Mouse (Mus musculus): ENCODE data around the gene Acot6. TPM values are rescaled to one million over a fixed set of nuclear protein-coding genes. Genes with fewer than 3 reads are reported as not detected.

The Acot6 gene
- polyA plus RNA-seq, 1 experiment from 2014 or later = 8.4 TPM

DNA sequence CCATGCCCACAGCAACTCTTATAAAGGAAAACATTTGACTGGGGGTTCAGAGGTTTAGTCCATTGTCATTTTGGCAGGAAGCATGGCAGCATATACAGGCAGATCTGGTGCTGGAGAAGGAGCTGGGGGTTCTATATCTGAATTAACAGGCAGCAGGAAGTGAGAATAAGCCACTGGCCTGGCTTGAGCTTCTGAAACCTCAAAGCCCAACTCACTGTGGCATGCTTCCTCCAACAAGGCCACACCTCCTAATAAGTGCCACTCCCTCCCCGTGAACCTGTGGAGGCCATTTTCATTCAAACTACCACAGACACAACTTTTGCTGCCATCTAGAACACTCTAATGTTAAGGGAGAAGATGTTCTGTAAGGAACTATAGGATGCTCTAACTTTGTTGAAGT, 7.2 kb downstream of the Acot6 start:
- Histone ChIP-seq H3K36me3 (ENCODE audit: control insufficient read depth, insufficient read depth) (peaks cover 7% of the 10 kb centered on the region; the same call in 1 of the 2 replicates), H3K4me2 (replicated peaks; ENCODE audit: low read depth) (no peak overlapping the region), H3K9ac (ENCODE audit: low read depth, low read length) (no peak overlapping the region), H3K27ac (ENCODE audit: low read depth, low read length) (no peak overlapping the region), H3K4me1 (replicated peaks; ENCODE audit: control insufficient read depth, insufficient read depth, low read length) (no peaks in the 10 kb centered on the region), H3K4me3 (ENCODE audit: low read depth, low read length) (no peak overlapping the region), H3K27me3 (replicated peaks; ENCODE audit: control insufficient read depth, insufficient read depth, low read length) (no peaks in the 10 kb centered on the region), H3K9me3 (ENCODE audit: control insufficient read depth) (no peaks in the 10 kb centered on the region)
- no peak for ATAC-seq
- 67% methylated on average over 1 of the region's 1 CpGs for WGBS
- TF ChIP-seq CTCF (IDR thresholded peaks at IDR 0.05; ENCODE audit: low read depth) = no peak

DNA sequence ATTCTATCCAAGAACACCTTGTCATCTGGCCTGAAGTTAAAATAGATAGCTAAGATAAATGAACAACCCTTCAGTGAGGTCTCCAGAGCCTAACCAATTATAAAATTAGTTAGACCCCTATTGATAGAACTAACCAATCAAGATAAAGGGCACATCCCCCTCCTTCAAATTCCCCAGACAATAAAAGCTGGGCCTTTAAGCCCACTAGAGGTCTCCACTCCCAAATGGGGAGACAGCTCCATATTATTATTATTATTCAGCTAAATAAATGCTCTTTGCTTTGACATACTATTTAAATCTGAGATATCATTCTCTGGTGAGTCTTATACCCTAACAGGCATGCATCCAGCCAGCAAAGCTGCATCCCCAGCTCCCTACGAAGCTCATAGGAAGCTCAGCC, 9.5 kb downstream of the Acot6 start:
- Histone ChIP-seq H3K4me1 (replicated peaks; ENCODE audit: control insufficient read depth, insufficient read depth, low read length) (no peaks in the 10 kb centered on the region), H3K4me3 (ENCODE audit: low read depth, low read length) (no peak overlapping the region), H3K27ac (ENCODE audit: low read depth, low read length) (no peak overlapping the region), H3K27me3 (replicated peaks; ENCODE audit: control insufficient read depth, insufficient read depth, low read length) (no peaks in the 10 kb centered on the region), H3K36me3 (ENCODE audit: control insufficient read depth, insufficient read depth) (peaks cover 7% of the 10 kb centered on the region; the same call in 1 of the 2 replicates), H3K4me2 (replicated peaks; ENCODE audit: low read depth) (no peak overlapping the region), H3K9me3 (ENCODE audit: control insufficient read depth) (no peaks in the 10 kb centered on the region), H3K9ac (ENCODE audit: low read depth, low read length) (no peak overlapping the region)
- 82% methylated on average over 1 of the region's 1 CpGs for WGBS
- no peak for ATAC-seq
- TF ChIP-seq CTCF (IDR thresholded peaks at IDR 0.05; ENCODE audit: low read depth) = 0 out of 2 replicates have a peak, but pooled peaks have one; percentile 11

DNA sequence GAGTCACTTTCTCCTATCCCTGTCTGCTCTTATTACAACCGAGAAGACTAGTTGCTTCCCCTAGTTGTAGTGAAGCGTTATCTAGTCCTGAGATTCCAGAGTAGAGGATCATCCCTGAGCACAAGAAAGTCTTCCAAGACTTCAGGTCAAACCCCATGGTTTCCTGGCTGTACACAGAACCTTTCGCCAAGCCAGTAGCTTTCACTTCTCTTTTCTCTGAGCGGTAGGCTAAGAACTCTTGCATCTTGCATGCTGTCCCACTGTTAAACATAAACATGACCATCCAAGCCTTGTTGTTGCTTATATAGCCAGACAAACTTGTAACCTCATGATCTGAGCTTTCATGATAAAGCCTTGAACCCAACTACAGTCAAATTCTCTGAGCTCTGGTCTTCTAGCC, 10.4 kb downstream of the Acot6 start:
- H3K27me3 ChIP-seq (replicated peaks; ENCODE audit: control insufficient read depth, insufficient read depth, low read length) = no peaks in the 10 kb centered on the region
- peaks cover 7% of the 10 kb centered on the region; the same call in 1 of the 2 replicates for H3K36me3 ChIP-seq (ENCODE audit: control insufficient read depth, insufficient read depth)
- no peaks in the 10 kb centered on the region for H3K4me1 ChIP-seq (replicated peaks; ENCODE audit: control insufficient read depth, insufficient read depth, low read length)
- 92% methylated on average over 4 of the region's 4 CpGs for WGBS
- no peak for ATAC-seq
- H3K4me3 ChIP-seq (ENCODE audit: low read depth, low read length) = no peak overlapping the region
- no peak overlapping the region for H3K9ac ChIP-seq (ENCODE audit: low read depth, low read length)
- no peak overlapping the region for H3K27ac ChIP-seq (ENCODE audit: low read depth, low read length)
- no peaks in the 10 kb centered on the region for H3K9me3 ChIP-seq (ENCODE audit: control insufficient read depth)
- H3K4me2 ChIP-seq (replicated peaks; ENCODE audit: low read depth) = no peak overlapping the region
- no peak for TF ChIP-seq CTCF (IDR thresholded peaks at IDR 0.05; ENCODE audit: low read depth)

DNA sequence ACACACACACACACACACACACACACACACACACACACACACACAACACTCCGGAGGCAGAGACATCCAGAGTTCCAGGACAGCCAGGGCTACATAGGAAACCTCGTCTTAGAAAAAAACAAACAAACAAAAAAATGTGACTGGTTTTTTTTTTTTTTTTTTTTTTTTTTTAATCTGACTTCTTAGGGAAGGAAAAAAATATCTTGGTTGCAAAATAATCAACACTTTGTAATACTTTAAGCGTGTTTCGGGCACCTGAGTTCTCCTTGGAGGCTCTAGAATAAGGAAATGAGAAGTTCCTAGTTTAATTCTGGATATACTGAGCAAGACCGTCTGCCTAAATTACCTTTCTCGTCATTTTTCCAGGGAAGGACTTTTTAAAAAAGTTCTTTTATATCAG, 13.2 kb downstream of the Acot6 start:
- no peaks in the 10 kb centered on the region for H3K27me3 ChIP-seq (replicated peaks; ENCODE audit: control insufficient read depth, insufficient read depth, low read length)
- H3K9ac ChIP-seq (ENCODE audit: low read depth, low read length) = no peak overlapping the region
- 32% methylated on average over 6 of the region's 6 CpGs for WGBS
- peak overlapping the region; percentile 70; the same call in 1 of the 2 replicates for H3K4me3 ChIP-seq (ENCODE audit: low read depth, low read length)
- TF ChIP-seq CTCF (IDR thresholded peaks at IDR 0.05; ENCODE audit: low read depth) = no peak
- peak overlapping the region; percentile 89 for H3K4me2 ChIP-seq (replicated peaks; ENCODE audit: low read depth)
- no peak for ATAC-seq
- no peak overlapping the region for H3K27ac ChIP-seq (ENCODE audit: low read depth, low read length)
- no peaks in the 10 kb centered on the region for H3K4me1 ChIP-seq (replicated peaks; ENCODE audit: control insufficient read depth, insufficient read depth, low read length)
- H3K36me3 ChIP-seq (ENCODE audit: control insufficient read depth, insufficient read depth) = peaks cover 7% of the 10 kb centered on the region; the same call in 1 of the 2 replicates
- H3K9me3 ChIP-seq (ENCODE audit: control insufficient read depth) = no peaks in the 10 kb centered on the region

DNA sequence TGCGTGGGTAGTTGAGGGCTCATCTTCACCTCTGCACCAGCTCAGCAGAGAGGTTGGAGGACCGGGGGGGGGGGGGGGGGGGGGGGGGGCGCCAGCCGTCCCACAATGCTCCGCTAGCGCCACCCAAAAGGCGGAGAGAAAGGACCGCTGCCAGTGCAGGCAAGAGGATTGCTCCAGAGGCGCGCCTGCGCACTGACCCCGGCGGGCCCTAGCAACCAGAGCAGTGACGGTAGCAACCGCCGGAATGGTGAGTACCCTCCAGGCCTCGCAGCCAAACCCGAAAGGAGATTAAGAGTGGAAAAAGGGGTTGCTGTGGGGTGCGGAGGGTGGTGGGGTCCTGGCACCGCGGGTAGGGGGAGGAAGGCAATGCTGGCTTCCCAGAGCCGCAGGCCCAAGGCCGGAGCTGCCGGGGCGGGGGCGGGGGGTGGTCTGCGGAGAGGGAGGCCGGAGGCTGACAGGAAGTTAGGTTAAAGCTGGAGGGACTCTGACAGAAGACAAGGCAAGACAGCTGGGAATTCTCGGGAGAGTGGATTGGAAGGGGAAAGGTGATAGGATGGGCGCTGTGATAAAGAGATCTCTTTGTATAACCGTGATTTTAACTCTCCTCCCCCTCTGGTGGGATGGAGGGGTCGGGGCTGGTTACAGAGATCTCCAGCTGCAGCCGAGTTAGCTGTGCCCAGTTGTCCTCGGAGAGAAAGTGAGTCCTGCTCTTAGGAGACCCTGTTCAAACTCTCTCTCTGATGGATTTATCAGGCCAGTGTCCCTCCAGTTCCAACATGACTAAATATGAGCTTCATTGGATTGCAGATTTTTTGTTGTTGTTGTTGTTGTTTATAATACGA, 13.9 kb downstream of the Acot6 start, which contains the start of gene Dnal1:
Dnal1 (plus strand) TSS at position 214 of the 842 bp plus-strand sequence.
- Histone ChIP-seq H3K4me1 (replicated peaks; ENCODE audit: control insufficient read depth, insufficient read depth, low read length) (no peaks in the 10 kb centered on the region), H3K27ac (ENCODE audit: low read depth, low read length) (no peak within 1 kb of the TSS), H3K9ac (ENCODE audit: low read depth, low read length) (peak within 1 kb of the TSS; percentile 37), H3K4me2 (replicated peaks; ENCODE audit: low read depth) (peak within 1 kb of the TSS; percentile 89), H3K4me3 (ENCODE audit: low read depth, low read length) (peak within 1 kb of the TSS; percentile 70), H3K27me3 (replicated peaks; ENCODE audit: control insufficient read depth, insufficient read depth, low read length) (no peaks in the 10 kb centered on the region), H3K36me3 (ENCODE audit: control insufficient read depth, insufficient read depth) (peaks cover 3% of the 10 kb centered on the region; the same call in 1 of the 2 replicates), H3K9me3 (ENCODE audit: control insufficient read depth) (no peaks in the 10 kb centered on the region)
- TF ChIP-seq CTCF (IDR thresholded peaks at IDR 0.05; ENCODE audit: low read depth) = peak; percentile 42; the same call in 1 of the 2 replicates
- peak; percentile 78; the same call in 1 of the 2 replicates for ATAC-seq
- 4% methylated on average over 31 of the region's 35 CpGs for WGBS

DNA sequence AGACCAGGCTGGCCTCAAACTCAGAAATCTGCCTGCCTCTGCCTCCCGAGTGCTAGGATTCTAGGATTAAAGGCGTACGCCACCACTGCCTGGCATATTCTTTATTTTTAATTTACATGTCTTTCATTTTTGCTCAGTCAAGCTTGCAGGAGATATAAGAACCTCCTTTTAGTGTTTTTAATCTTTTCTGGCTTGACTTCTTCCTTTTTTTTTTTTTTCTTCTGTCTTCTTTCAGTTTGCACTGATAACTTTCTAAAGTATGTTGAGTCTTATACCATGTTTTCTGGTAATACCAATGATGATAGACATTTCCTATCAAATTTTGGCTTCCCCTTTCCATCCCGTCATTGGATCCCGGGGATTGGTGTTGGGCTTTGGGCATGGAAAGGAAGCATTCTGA, 19.1 kb downstream of the Acot6 start:
- 95% methylated on average over 5 of the region's 5 CpGs for WGBS
- ATAC-seq = no peak
- Histone ChIP-seq H3K36me3 (ENCODE audit: control insufficient read depth, insufficient read depth) (no peaks in the 10 kb centered on the region), H3K4me1 (replicated peaks; ENCODE audit: control insufficient read depth, insufficient read depth, low read length) (no peaks in the 10 kb centered on the region), H3K4me2 (replicated peaks; ENCODE audit: low read depth) (no peak overlapping the region), H3K27ac (ENCODE audit: low read depth, low read length) (no peak overlapping the region), H3K27me3 (replicated peaks; ENCODE audit: control insufficient read depth, insufficient read depth, low read length) (no peaks in the 10 kb centered on the region), H3K4me3 (ENCODE audit: low read depth, low read length) (no peak overlapping the region), H3K9ac (ENCODE audit: low read depth, low read length) (no peak overlapping the region), H3K9me3 (ENCODE audit: control insufficient read depth) (no peaks in the 10 kb centered on the region)
- TF ChIP-seq CTCF (IDR thresholded peaks at IDR 0.05; ENCODE audit: low read depth) = no peak
